Mouse (Mus musculus) embryonic fibroblast, embryonic 13.5 days (primary cell): ENCODE results near the gene Lrit3. TPM values are rescaled to one million over a fixed set of nuclear protein-coding genes. Genes with fewer than 3 reads are reported as not detected.
"Not testable (repeated sequence)": the region's sequence is repeated elsewhere in the genome, so short reads cannot be mapped to it uniquely, and the experiment has no call there.

Experiments used
- H3K27ac ChIP-seq: 2 replicates; pipeline ENCODE4 v1.5.1; 2012; ENCODE audit warnings: low read length, control low read depth, inconsistent platforms; ENCODE audit not compliant: insufficient read depth
- H3K4me1 ChIP-seq: 2 replicates; pipeline ENCODE4 v1.6.1; 2011; ENCODE audit warnings: low read length; ENCODE audit not compliant: control insufficient read depth, insufficient read depth
- H3K4me3 ChIP-seq: 2 replicates; pipeline ENCODE4 v1.5.1; 2011; ENCODE audit warnings: mild to moderate bottlenecking, control low read depth, low read length; ENCODE audit not compliant: insufficient read depth
- CTCF ChIP-seq: IDR thresholded peaks from 2 replicates; pipeline ENCODE4 v1.5.1; 2011; ENCODE audit warnings: mild to moderate bottlenecking, control low read depth, low read length, moderate library complexity, borderline replicate concordance; ENCODE audit not compliant: insufficient read depth
- POLR2A ChIP-seq: IDR thresholded peaks from 2 replicates; pipeline ENCODE4 v1.6.1; 2011; ENCODE audit warnings: low read depth, mild to moderate bottlenecking, control low read depth, low read length, moderate library complexity
- polyA plus RNA-seq: library from polyadenylated mRNA; stranded (reverse); fragments of >200 nt; gene quantifications from 2 replicates; pipeline ENCODE4 v1.2.4, GENCODE M21; 2011; ENCODE audit warnings: low read depth; ENCODE audit not compliant: missing spikeins, insufficient read length

The Lrit3 gene
- polyA plus RNA-seq, 1 experiment, result not detected

DNA sequence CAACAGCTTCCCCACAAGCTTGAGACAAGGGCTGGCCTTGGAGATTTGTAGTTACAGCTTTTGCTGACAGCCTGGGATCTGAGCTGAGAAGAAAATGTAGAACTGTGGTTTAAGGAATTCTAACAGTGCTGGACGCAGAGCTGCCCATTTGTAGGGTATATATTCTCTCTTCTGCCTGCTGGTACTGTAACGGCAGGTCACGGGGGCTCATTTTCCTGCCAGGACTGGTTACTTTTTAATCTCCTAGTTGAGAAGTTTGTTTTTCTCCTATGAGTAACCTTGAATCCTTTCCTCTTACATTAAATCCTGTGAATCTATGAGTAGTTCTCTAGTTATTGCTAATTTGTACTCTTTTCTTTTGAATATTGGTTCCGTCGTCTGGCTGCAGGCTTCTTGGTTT is 10.0 kb downstream of the Lrit3 start:
- H3K27ac ChIP-seq, result no peak overlapping the region
- H3K4me3 ChIP-seq, result no peak overlapping the region
- TF ChIP-seq CTCF (no peak), POLR2A (no peak)
- no peaks in the 10 kb centered on the region for H3K4me1 ChIP-seq

DNA sequence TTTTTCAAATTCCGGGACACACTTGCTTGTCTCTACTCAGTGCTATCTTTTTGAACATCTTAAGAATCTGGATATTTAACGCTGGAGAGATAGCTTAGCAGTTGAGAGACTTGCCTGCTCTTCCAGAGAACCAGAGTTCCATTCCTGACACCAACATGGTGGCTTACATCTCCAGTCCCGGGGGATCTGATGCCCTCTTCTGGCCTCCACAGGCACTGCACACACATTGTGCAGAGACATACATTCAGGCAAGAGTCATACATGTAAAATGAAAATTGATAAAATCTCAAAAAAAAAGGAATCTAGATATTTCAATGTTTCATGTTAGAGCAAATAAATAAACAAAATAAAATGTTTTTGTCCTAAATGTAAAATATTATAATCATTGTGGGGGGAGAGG is 21.1 kb downstream of the Lrit3 start:
- no peak overlapping the region for H3K27ac ChIP-seq
- TF ChIP-seq CTCF, result no peak
- no peak for TF ChIP-seq POLR2A

DNA sequence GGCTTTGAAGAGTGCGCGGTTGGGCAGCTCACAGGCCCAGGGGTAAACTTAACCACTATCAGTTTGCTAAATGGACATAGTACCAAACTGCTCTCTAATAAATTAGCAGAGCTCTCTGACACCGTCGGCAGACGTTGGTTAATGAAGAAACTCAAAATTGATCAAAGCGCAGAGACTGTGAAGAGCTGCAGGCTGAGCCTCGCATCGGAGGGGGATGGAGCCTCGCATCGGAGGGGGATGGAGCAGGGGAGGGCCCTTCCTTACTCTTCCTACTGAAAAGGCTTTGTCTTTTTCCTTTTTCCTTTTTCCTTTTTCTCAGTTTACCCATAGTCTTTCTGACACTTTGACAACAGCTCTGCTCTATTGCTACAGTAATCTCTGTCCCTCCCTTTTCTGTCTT is 22.4 kb downstream of the Lrit3 start:
- H3K27ac ChIP-seq, result no peak overlapping the region
- no peaks in the 10 kb centered on the region for H3K4me1 ChIP-seq
- H3K4me3 ChIP-seq, result no peak overlapping the region
- no peak for TF ChIP-seq POLR2A
- no peak for TF ChIP-seq CTCF

More for the DNA sequence above, 21.1 kb downstream of the Lrit3 start:
- no peaks in the 10 kb centered on the region for H3K4me1 ChIP-seq
- no peak overlapping the region for H3K4me3 ChIP-seq

DNA sequence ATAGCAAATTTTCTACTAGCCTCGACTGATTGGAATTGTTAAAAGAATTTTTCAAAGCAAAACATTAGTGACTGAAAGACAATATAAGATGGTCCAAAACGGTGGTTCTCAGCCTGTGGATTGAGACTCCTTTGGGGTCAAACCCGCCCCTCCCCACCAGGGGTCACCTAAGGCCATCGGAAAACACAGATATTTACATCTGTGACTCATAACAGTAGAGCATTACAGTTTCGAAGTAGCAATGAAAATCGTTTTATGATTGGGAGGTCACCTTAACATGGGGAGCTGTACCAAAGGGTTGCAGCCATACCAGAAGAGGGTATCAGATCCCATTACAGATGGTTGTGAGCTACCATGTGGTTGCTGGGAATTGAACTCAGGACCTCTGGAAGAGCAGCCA is 32.6 kb downstream of the Lrit3 start:
- H3K27ac ChIP-seq, result no peak overlapping the region
- no peak overlapping the region for H3K4me3 ChIP-seq
- TF ChIP-seq CTCF (no peak), POLR2A (no peak)
- H3K4me1 ChIP-seq, result no peaks in the 10 kb centered on the region

DNA sequence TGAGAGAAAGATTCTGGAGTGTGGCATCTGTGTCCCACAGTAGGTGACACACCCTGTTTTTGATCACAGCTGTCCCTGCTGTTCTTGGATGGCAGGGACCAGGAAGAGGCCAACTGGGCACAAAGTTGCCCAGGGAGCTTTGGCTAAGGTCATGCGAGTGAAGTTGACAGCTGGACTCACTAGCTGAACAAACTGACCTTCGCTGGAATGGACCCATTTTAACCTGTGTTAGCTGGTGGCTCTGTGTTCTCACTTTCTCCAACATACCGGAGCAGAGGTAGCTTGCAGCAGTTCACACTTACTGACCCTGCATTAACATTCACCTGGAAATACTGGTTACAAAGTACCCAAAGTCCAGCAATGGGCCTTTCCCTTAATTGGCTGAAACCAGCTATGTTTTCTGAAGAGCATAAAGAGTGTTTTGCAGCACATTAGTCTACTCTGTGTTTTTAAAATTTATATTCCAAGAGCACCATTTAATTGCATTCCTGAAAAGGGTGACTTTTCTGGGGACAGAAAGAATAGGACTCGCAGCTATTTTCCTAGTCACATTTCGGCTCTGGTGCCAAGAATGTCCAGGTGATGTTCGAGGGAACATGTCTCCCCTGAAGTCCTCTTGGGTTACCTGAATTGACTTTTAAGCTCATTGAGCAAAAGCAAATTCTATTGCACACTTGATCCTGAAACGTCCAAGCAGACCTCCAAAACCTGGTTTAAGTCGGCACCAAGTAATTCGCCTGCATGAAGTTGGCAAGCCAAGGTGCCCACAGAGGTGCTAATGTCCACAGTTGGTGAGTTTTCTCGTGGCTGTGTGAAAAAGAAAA is 36.6 kb downstream of the Lrit3 start:
- H3K27ac ChIP-seq, result no peak overlapping the region
- no peaks in the 10 kb centered on the region for H3K4me1 ChIP-seq
- TF ChIP-seq POLR2A (no peak), CTCF (no peak)
- H3K4me3 ChIP-seq, result no peak overlapping the region

DNA sequence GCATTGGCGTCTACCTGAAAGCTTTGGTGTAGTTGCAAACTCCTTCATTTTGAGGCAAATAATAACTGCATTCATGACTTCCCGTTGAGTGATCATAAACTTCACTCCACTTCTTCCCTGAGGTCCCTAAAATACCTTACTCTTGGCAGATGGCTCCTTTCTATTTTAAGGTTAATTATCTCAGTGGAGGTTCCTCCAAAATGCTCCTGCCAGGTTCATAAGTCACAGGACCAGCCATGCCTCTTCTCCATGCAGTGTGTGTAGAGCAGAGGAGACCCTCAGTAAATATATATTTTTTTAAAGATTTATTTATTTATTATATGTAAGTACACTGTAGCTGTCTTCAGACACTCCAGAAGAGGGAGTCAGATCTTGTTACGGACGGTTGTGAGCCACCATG is 37.7 kb downstream of the Lrit3 start:
- Histone ChIP-seq H3K4me3 (no peak overlapping the region), H3K4me1 (no peaks in the 10 kb centered on the region), H3K27ac (no peak overlapping the region)
- no peak for TF ChIP-seq CTCF
- TF ChIP-seq POLR2A, result no peak

DNA sequence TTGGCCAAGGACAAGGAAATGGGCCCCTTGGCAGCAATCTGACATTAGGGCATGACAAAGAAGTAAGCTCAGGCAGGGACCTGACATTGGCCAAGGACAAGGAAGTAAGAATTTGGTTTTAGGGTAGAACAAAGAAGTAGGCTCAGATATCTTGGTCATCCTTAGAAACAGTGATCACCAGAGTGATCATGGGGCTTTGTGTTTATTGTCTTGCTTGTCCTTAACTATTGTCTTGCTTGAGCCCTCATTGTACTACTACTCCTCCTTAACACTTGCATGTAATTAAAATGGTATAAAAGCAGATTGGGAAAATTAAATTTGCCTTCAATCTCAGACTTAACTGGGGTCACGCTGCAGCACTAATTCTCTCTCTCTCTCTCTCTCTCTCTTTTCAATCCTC is 46.2 kb downstream of the Lrit3 start:
- not testable (repeated sequence) for H3K4me3 ChIP-seq, H3K27ac ChIP-seq, H3K4me1 ChIP-seq

DNA sequence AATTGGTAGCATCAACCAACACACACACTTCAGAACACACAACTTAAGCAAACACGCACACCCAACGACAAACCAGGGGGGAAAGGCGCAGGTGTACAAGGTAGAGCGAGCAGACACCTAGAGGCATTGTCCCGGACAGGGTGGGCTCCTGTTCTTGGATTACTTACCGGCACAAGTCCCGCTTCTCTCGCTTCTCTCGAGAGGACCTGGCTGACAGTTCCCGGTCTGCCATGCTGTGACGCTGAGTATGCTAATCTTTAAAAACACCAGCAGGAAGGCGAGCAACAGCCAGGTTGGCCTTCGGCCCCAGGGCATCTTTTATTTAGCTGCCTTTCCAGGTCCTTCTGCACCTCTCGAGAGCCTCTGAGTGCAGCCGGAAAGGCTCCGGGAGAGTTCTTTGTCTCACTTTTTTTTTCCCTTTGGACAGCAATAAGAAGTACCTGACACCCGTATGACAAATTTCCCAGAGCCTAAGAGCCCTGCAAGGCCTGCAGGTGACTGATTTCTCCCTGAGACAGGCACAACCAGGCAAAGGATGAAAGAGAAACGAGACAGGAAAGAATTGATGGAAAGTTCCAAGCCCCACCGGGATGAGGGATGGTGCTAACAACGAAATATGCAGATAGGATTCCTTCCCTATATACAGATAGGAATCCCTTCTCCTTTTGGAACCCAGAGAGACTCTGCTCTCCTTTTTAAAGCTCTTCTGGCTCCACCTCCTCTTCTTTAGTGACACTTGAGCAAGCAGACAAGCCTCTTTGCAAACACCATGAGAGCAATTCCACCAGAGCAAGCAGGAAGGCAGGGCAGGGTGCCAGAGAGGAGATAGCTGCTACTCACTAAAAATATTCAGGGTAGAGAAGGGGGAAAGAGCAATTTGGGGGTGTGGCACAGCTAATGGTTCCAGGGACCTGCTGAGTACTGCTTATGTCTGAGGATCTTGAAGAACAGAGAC is 48.9 kb downstream of the Lrit3 start, which contains the start of gene Egf:
Egf (minus strand) TSS at position 667 of the 955 bp plus-strand sequence.
- no peak within 1 kb of the TSS for H3K27ac ChIP-seq
- TF ChIP-seq POLR2A (no peak), CTCF (no peak)
- peaks cover 2% of the 10 kb centered on the region; the same call in 1 of the 2 replicates for H3K4me1 ChIP-seq
- no peak within 1 kb of the TSS for H3K4me3 ChIP-seq

DNA sequence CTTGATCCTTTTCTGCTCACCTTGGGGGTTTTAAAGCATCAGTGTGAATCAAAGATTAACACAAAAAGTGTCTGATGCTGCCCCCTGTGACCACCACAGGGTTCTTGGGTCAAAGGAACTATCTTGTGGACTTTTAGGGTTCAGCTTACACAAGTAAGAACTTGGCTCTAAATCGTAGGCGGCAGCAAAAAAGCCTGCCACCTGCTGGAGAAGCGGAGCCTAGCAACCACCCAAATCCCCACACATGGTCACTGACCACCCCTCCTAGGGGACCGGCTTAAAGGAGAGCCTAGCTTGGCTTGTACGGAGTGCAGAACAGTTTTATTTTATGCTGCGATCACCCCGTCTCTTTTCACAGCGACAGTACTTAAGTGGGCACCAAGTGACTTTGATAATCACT is 59.0 kb downstream of the Lrit3 start:
- H3K27ac ChIP-seq, result no peak overlapping the region
- no peaks in the 10 kb centered on the region for H3K4me1 ChIP-seq
- TF ChIP-seq POLR2A, result no peak
- TF ChIP-seq CTCF, result 0 out of 2 replicates have a peak, but pooled peaks have one; percentile 14
- H3K4me3 ChIP-seq, result no peak overlapping the region

DNA sequence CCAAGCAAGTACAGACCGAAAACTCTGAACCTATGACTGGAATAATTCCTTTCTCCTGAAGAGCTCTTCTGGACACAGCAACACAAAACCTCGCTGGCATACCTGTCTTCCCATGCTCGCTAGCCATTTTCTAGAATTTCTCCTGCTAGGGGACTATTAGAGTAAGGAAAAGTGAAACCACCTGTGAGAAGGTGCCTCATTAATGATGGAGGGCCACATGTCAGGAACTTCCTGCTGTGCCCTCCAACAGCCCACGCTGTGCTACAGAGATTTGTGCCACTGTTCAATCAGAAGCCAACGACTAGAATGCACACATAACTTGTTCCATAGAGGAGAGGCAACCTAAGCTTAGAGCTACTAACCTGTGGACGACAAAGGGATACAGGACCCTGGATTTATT is 61.0 kb downstream of the Lrit3 start:
- TF ChIP-seq POLR2A, result no peak
- TF ChIP-seq CTCF, result no peak
- no peak overlapping the region for H3K27ac ChIP-seq
- no peaks in the 10 kb centered on the region for H3K4me1 ChIP-seq
- no peak overlapping the region for H3K4me3 ChIP-seq
